Mouse (Mus musculus) kidney, embryonic 15.5 days (tissue): ENCODE results near the gene Teddm2. TPM values are rescaled to one million over a fixed set of nuclear protein-coding genes. Genes with fewer than 3 reads are reported as not detected.

Experiments
- ATAC-seq: fragments of 200-750 bp; cut with Nextera tagmentation; replicated peaks from 2 replicates; pipeline ENCODE4 v1.8.0; 2017; ENCODE audit warnings: moderate TSS enrichment; ENCODE audit not compliant: low FRiP score
- H3K27ac ChIP-seq: fragments of 300-500 bp; sonication (generic); 2 replicates; pipeline ENCODE4 v1.5.1; 2015; ENCODE audit warnings: mild to moderate bottlenecking, inconsistent platforms
- H3K27me3 ChIP-seq: fragments of 300-500 bp; sonication (generic); 2 replicates; pipeline ENCODE4 v1.6.1; 2015; ENCODE audit warnings: inconsistent platforms
- H3K36me3 ChIP-seq: fragments of 300-500 bp; sonication (generic); 2 replicates; pipeline ENCODE4 v1.6.1; 2015; ENCODE audit warnings: inconsistent platforms
- H3K4me1 ChIP-seq: fragments of 300-500 bp; sonication (generic); 2 replicates; pipeline ENCODE4 v1.6.1; 2015; ENCODE audit warnings: inconsistent platforms
- H3K4me2 ChIP-seq: fragments of 300-500 bp; sonication (generic); 2 replicates; pipeline ENCODE4 v1.6.1; 2015; ENCODE audit warnings: moderate library complexity, mild to moderate bottlenecking, inconsistent platforms
- H3K4me3 ChIP-seq: fragments of 300-500 bp; sonication (generic); replicated peaks from 2 replicates; pipeline ENCODE4 v1.5.1; 2015; ENCODE audit warnings: mild to moderate bottlenecking, inconsistent platforms
- H3K9ac ChIP-seq: fragments of 300-500 bp; sonication (generic); 2 replicates; pipeline ENCODE4 v1.6.1; 2015; ENCODE audit warnings: mild to moderate bottlenecking, inconsistent platforms
- H3K9me3 ChIP-seq: fragments of 300-500 bp; sonication (generic); replicated peaks from 2 replicates; pipeline ENCODE4 v1.6.1; 2016; ENCODE audit warnings: inconsistent platforms
- WGBS: fragments of 180-500 bp; shearing (Covaris S2); methylation state at CpG from one replicate; pipeline ENCODE4 v1.1.7; 2015; ENCODE audit warnings: mixed read lengths; 5-methylcytosine and 5-hydroxymethylcytosine counted together
- polyA plus RNA-seq: library from polyadenylated mRNA; unstranded; fragments of >200 nt; fragmentation: Nextera tagmentation; extraction: Ambion mirVana; gene quantifications from 2 replicates; pipeline ENCODE4 v1.2.1, GENCODE M21; 2015

Teddm2 gene
- 0.45 and 0.62 TPM in 2 replicates for polyA plus RNA-seq

- Histone ChIP-seq H3K27ac (peak within 1 kb of the TSS; percentile 98), H3K4me3 (peak within 1 kb of the TSS; percentile 88), H3K27me3 (no peaks in the 10 kb centered on the region), H3K4me1 (peaks cover 27% of the 10 kb centered on the region), H3K9me3 (no peaks in the 10 kb centered on the region), H3K36me3 (peaks cover 22% of the 10 kb centered on the region), H3K9ac (peak within 1 kb of the TSS; percentile 88), H3K4me2 (peak within 1 kb of the TSS; percentile 62)
- ATAC-seq, result peak; percentile 97
- under 1% methylated on average over 51 of the region's 51 CpGs for WGBS
Observed at GRCm38 (mm10) chr1:153899731-153900380, at the start of gene Teddm2, which contains the start of gene Glul. Gene Teddm2, minus strand, starts transcription at chr1:153900228. Gene Glul, plus strand, starts transcription at chr1:153899944.

- Histone ChIP-seq H3K4me2 (no peak overlapping the region), H3K9me3 (no peaks in the 10 kb centered on the region), H3K4me1 (no peaks in the 10 kb centered on the region), H3K4me3 (no peak overlapping the region), H3K27me3 (no peaks in the 10 kb centered on the region), H3K9ac (no peak overlapping the region), H3K27ac (no peak overlapping the region), H3K36me3 (no peaks in the 10 kb centered on the region)
- 93% methylated on average over 6 of the region's 6 CpGs for WGBS
- ATAC-seq, result no peak
Observed at GRCm38 (mm10) chr1:153947837-153948236, 47.8 kb upstream of the Teddm2 start.

- Histone ChIP-seq H3K36me3 (no peaks in the 10 kb centered on the region), H3K4me2 (no peak overlapping the region), H3K9ac (no peak overlapping the region), H3K27ac (no peak overlapping the region), H3K9me3 (no peaks in the 10 kb centered on the region), H3K4me1 (no peaks in the 10 kb centered on the region), H3K27me3 (no peaks in the 10 kb centered on the region), H3K4me3 (no peak overlapping the region)
- no peak for ATAC-seq
- WGBS, result 33% methylated on average over 7 of the region's 7 CpGs
Observed at GRCm38 (mm10) chr1:153946971-153947370, 46.9 kb upstream of the Teddm2 start.

GRCm38 (mm10) chr1:153945181-153945580 is 45.2 kb upstream of the Teddm2 start:
- no peaks in the 10 kb centered on the region for H3K9me3 ChIP-seq
- no peak for ATAC-seq
- H3K4me1 ChIP-seq, result no peaks in the 10 kb centered on the region

GRCm38 (mm10) chr1:153940986-153941385 is 41.0 kb upstream of the Teddm2 start:
- ATAC-seq, result no peak

More at GRCm38 (mm10) chr1:153945181-153945580, 45.2 kb upstream of the Teddm2 start:
- H3K36me3 ChIP-seq, result no peaks in the 10 kb centered on the region
- 78% methylated on average over 5 of the region's 5 CpGs for WGBS
- H3K27me3 ChIP-seq, result no peaks in the 10 kb centered on the region
- H3K4me2 ChIP-seq, result no peak overlapping the region
- H3K4me3 ChIP-seq, result no peak overlapping the region
- H3K9ac ChIP-seq, result no peak overlapping the region
- H3K27ac ChIP-seq, result no peak overlapping the region

GRCm38 (mm10) chr1:153937025-153937424 is 37.0 kb upstream of the Teddm2 start:
- WGBS, result 92% methylated on average over 2 of the region's 2 CpGs
- no peak for ATAC-seq
- Histone ChIP-seq H3K4me2 (no peak overlapping the region), H3K4me3 (no peak overlapping the region), H3K4me1 (no peaks in the 10 kb centered on the region), H3K9me3 (no peaks in the 10 kb centered on the region), H3K27me3 (no peaks in the 10 kb centered on the region), H3K9ac (no peak overlapping the region), H3K27ac (no peak overlapping the region), H3K36me3 (no peaks in the 10 kb centered on the region)

More at GRCm38 (mm10) chr1:153940986-153941385, 41.0 kb upstream of the Teddm2 start:
- Histone ChIP-seq H3K27me3 (no peaks in the 10 kb centered on the region), H3K27ac (no peak overlapping the region), H3K9ac (no peak overlapping the region), H3K4me1 (no peaks in the 10 kb centered on the region), H3K36me3 (no peaks in the 10 kb centered on the region), H3K4me2 (no peak overlapping the region), H3K4me3 (no peak overlapping the region), H3K9me3 (no peaks in the 10 kb centered on the region)
- 75% methylated on average over 2 of the region's 2 CpGs for WGBS

- no peak overlapping the region for H3K4me3 ChIP-seq
- no peak overlapping the region for H3K27ac ChIP-seq
- H3K36me3 ChIP-seq, result no peaks in the 10 kb centered on the region
- no peaks in the 10 kb centered on the region for H3K4me1 ChIP-seq
- H3K27me3 ChIP-seq, result no peaks in the 10 kb centered on the region
- no peak overlapping the region for H3K4me2 ChIP-seq
- no peak overlapping the region for H3K9ac ChIP-seq
- ATAC-seq, result no peak
- H3K9me3 ChIP-seq, result no peaks in the 10 kb centered on the region
- WGBS, result 84% methylated on average over 12 of the region's 12 CpGs
Observed at GRCm38 (mm10) chr1:153935844-153936380, 35.9 kb upstream of the Teddm2 start.

GRCm38 (mm10) chr1:153933772-153934171 is 33.7 kb upstream of the Teddm2 start:
- no peak overlapping the region for H3K27ac ChIP-seq
- H3K4me3 ChIP-seq, result no peak overlapping the region
- no peak for ATAC-seq
- no peaks in the 10 kb centered on the region for H3K9me3 ChIP-seq
- WGBS, result 83% methylated on average over 1 of the region's 1 CpGs
- no peaks in the 10 kb centered on the region for H3K36me3 ChIP-seq
- no peak overlapping the region for H3K4me2 ChIP-seq
- no peaks in the 10 kb centered on the region for H3K4me1 ChIP-seq
- H3K27me3 ChIP-seq, result no peaks in the 10 kb centered on the region
- H3K9ac ChIP-seq, result no peak overlapping the region

GRCm38 (mm10) chr1:153930431-153930830 is 30.4 kb upstream of the Teddm2 start:
- Histone ChIP-seq H3K27me3 (no peaks in the 10 kb centered on the region), H3K9me3 (no peaks in the 10 kb centered on the region), H3K4me3 (no peak overlapping the region), H3K27ac (no peak overlapping the region), H3K36me3 (no peaks in the 10 kb centered on the region), H3K4me1 (no peaks in the 10 kb centered on the region), H3K9ac (no peak overlapping the region), H3K4me2 (no peak overlapping the region)
- ATAC-seq, result no peak
- WGBS, result 83% methylated on average over 2 of the region's 2 CpGs

GRCm38 (mm10) chr1:153924395-153925385 is 24.7 kb upstream of the Teddm2 start:
- 79% methylated on average over 6 of the region's 6 CpGs for WGBS

GRCm38 (mm10) chr1:153922571-153923021 is 22.6 kb upstream of the Teddm2 start:
- H3K27ac ChIP-seq, result no peak overlapping the region
- H3K27me3 ChIP-seq, result no peaks in the 10 kb centered on the region
- no peak overlapping the region for H3K4me2 ChIP-seq
- no peak overlapping the region for H3K4me3 ChIP-seq
- ATAC-seq, result no peak
- H3K9me3 ChIP-seq, result no peaks in the 10 kb centered on the region
- H3K36me3 ChIP-seq, result no peaks in the 10 kb centered on the region
- WGBS, result 18% methylated on average over 5 of the region's 5 CpGs
- no peaks in the 10 kb centered on the region for H3K4me1 ChIP-seq
- H3K9ac ChIP-seq, result no peak overlapping the region

More at GRCm38 (mm10) chr1:153924395-153925385, 24.7 kb upstream of the Teddm2 start:
- Histone ChIP-seq H3K9me3 (no peaks in the 10 kb centered on the region), H3K4me3 (no peak overlapping the region), H3K36me3 (no peaks in the 10 kb centered on the region), H3K4me1 (no peaks in the 10 kb centered on the region), H3K9ac (no peak overlapping the region), H3K4me2 (no peak overlapping the region), H3K27me3 (no peaks in the 10 kb centered on the region), H3K27ac (no peak overlapping the region)
- ATAC-seq, result no peak

- Histone ChIP-seq H3K4me2 (no peak overlapping the region), H3K4me1 (no peaks in the 10 kb centered on the region), H3K4me3 (no peak overlapping the region), H3K9me3 (no peaks in the 10 kb centered on the region), H3K9ac (no peak overlapping the region), H3K27me3 (no peaks in the 10 kb centered on the region), H3K36me3 (no peaks in the 10 kb centered on the region), H3K27ac (no peak overlapping the region)
- ATAC-seq, result no peak
- 88% methylated on average over 3 of the region's 3 CpGs for WGBS
Observed at GRCm38 (mm10) chr1:153921642-153922041, 21.6 kb upstream of the Teddm2 start.
